Mouse (Mus musculus): ENCODE measurements around the gene Fryl. TPM values are rescaled to one million over a fixed set of nuclear protein-coding genes. Genes with fewer than 3 reads are reported as not detected.
"Not testable (repeated sequence)": the region's sequence is repeated elsewhere in the genome, so short reads cannot be mapped to it uniquely, and the experiment has no call there.

The Fryl gene
- polyA plus RNA-seq, 1 experiment from 2014 or later: 33.4 TPM

DNA sequence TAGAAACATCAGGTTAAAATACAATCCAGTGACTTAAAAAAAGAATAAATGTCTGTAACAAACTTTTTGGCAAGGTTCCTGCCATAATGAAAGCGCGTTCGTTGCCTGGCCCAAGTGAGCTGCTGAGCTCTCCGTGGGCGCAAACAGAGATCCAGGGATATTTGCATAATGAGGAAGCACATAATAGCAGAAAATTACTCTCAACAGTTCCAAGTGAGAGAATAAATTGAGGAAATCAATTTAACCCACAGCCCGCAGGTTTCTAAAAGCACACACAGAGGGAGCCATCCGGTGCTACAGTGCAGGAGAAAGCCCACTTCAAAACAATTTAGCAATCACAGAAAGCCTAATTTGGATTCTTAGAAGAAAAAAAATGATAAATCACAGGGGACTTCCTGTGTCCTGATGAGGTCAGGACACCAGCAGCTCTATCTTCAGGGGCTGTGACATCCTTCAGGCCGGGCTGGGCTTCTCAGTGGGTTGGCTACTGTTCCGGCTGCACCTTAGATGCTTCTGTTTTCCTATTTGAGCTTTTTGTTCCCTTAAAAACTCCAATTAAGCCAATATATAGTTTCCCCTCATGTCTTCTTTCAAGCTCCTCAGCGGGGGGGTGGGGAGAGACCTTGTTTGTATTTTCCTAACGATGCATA, 194.8 kb downstream of the Fryl start:
- no peak overlapping the region for H3K9ac ChIP-seq
- no peaks in the 10 kb centered on the region for H3K27me3 ChIP-seq (replicated peaks)
- 71% methylated on average over 11 of the region's 11 CpGs for WGBS
- no peak overlapping the region for H3K27ac ChIP-seq
- ATAC-seq (ENCODE audit: insufficient read depth, low FRiP score, low read depth): no peak
- no peaks in the 10 kb centered on the region for H3K9me3 ChIP-seq
- H3K4me3 ChIP-seq (replicated peaks): no peak overlapping the region
- H3K36me3 ChIP-seq: peaks cover 8% of the 10 kb centered on the region; the same call in 1 of the 2 replicates
- H3K4me2 ChIP-seq: no peak overlapping the region
- H3K4me1 ChIP-seq: no peaks in the 10 kb centered on the region

DNA sequence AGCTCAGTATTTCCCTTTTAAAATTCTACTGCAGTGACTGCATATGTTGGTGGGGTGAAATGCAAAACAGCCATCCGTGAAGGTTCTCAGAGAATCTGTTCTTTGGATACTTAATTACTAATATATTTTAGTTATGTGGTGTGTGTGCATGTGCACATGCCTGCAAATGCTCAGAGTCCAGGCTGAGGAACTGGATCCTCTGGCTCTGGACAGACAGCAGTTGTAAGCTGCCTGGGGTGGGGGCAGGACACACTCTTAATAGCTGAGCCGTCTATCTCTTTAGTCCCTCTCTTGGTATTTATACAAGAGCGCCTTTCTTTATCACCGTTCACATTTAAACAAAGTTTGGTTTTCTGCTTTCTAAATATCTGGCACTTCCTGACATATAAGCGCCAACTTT, 199.5 kb downstream of the Fryl start:
- no peak overlapping the region for H3K27ac ChIP-seq
- ATAC-seq (ENCODE audit: insufficient read depth, low FRiP score, low read depth): no peak
- 81% methylated on average over 5 of the region's 5 CpGs for WGBS
- no peak overlapping the region for H3K9ac ChIP-seq
- H3K4me3 ChIP-seq (replicated peaks): no peak overlapping the region
- H3K9me3 ChIP-seq: no peaks in the 10 kb centered on the region
- H3K4me2 ChIP-seq: no peak overlapping the region
- no peaks in the 10 kb centered on the region for H3K4me1 ChIP-seq
- H3K36me3 ChIP-seq: peaks cover 18% of the 10 kb centered on the region
- no peaks in the 10 kb centered on the region for H3K27me3 ChIP-seq (replicated peaks)

GRCm38 (mm10) chr5:73056457-73056856, 200.0 kb downstream of the Fryl start:
- Histone ChIP-seq H3K9ac (no peak overlapping the region), H3K4me1 (no peaks in the 10 kb centered on the region)
- WGBS: 88% methylated on average over 6 of the region's 6 CpGs

DNA sequence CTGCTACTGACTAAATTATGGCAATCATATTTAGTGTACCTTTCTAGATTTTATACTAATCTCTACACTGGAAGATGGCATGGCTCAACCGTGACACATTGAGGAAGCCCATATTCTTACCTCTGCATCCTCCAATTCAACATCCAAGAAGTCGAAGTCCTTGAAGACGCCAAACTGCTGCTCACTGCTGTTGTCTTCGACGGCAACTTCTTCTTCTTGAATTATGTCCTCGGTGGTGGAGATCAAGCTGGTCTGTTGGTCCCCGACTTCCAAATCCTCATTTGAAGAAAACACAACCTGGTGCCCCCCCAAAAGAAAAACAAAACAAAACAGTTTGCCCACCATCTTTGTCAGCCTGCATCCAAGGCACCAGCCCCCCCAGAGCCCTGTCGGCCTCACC, 202.5 kb downstream of the Fryl start:
- no peak overlapping the region for H3K9ac ChIP-seq
- H3K4me3 ChIP-seq (replicated peaks): no peak overlapping the region
- no peak for ATAC-seq (ENCODE audit: insufficient read depth, low FRiP score, low read depth)
- H3K27ac ChIP-seq: no peak overlapping the region
- no peaks in the 10 kb centered on the region for H3K9me3 ChIP-seq
- H3K27me3 ChIP-seq (replicated peaks): no peaks in the 10 kb centered on the region
- peaks cover 29% of the 10 kb centered on the region for H3K36me3 ChIP-seq
- H3K4me1 ChIP-seq: no peaks in the 10 kb centered on the region
- 94% methylated on average over 8 of the region's 8 CpGs for WGBS
- no peak overlapping the region for H3K4me2 ChIP-seq

More at GRCm38 (mm10) chr5:73056457-73056856, 200.0 kb downstream of the Fryl start:
- ATAC-seq (ENCODE audit: insufficient read depth, low FRiP score, low read depth): no peak
- no peaks in the 10 kb centered on the region for H3K9me3 ChIP-seq
- H3K36me3 ChIP-seq: peaks cover 20% of the 10 kb centered on the region
- H3K4me3 ChIP-seq (replicated peaks): no peak overlapping the region
- H3K27me3 ChIP-seq (replicated peaks): no peaks in the 10 kb centered on the region
- no peak overlapping the region for H3K4me2 ChIP-seq
- no peak overlapping the region for H3K27ac ChIP-seq

DNA sequence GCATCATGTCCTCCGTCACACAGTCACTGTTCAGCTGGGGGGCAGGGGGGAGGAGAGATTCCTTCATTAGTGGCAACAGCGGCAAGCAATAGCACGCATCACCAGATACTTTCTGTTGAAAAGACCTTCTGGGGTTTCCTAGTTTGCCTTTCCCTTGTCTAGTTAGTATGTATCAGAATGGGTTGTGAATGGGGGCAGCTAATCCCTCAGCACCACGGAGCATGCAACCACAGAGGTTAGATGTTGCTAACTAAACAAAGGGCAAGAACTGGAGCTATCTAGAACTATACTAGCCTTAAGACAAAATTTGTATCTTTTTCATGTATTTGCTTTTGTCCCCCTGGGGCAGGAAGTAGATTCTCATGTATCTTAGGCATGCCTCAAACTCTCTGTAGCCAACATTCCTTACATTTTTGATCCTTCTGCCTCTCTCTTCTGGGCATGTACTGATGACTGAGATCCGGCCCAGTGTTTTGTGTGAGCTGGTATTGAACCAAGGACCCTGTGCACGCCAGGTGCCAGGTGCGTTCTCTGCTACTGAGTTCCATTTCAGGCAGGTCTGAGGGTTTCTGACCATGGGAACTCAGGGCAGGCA, 208.7 kb downstream of the Fryl start:
- H3K9me3 ChIP-seq: no peaks in the 10 kb centered on the region
- no peak overlapping the region for H3K27ac ChIP-seq
- ATAC-seq (ENCODE audit: insufficient read depth, low FRiP score, low read depth): no peak
- WGBS: 79% methylated on average over 7 of the region's 7 CpGs
- no peaks in the 10 kb centered on the region for H3K27me3 ChIP-seq (replicated peaks)
- no peak overlapping the region for H3K9ac ChIP-seq
- H3K4me3 ChIP-seq (replicated peaks): no peak overlapping the region
- no peak overlapping the region for H3K4me2 ChIP-seq
- no peaks in the 10 kb centered on the region for H3K4me1 ChIP-seq
- peaks cover 33% of the 10 kb centered on the region for H3K36me3 ChIP-seq

DNA sequence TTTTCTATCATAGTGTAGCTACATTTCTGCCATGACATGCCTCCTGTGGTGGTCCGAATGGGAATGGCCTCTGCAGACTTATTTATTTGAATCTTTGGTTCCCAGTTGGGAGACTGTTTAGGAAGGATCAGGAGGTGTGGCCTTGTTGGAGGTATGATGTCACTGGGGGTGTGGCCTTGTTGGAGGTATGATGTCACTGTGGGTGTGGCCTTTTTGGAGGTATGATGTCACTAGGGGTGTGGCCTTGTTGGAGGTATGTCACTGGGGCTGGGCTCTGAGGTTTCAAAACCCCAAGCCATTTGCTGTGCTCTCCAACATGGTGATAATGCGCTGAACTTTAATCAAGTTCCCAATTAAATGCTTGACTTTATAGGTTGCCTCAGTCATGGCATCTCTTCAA, 212.4 kb downstream of the Fryl start:
- Histone ChIP-seq H3K9me3 (no peaks in the 10 kb centered on the region), H3K27ac (no peak overlapping the region), H3K27me3 (replicated peaks) (no peaks in the 10 kb centered on the region), H3K9ac (no peak overlapping the region), H3K4me2 (no peak overlapping the region), H3K36me3 (peaks cover 20% of the 10 kb centered on the region), H3K4me3 (replicated peaks) (no peak overlapping the region), H3K4me1 (no peaks in the 10 kb centered on the region)
- ATAC-seq (ENCODE audit: insufficient read depth, low FRiP score, low read depth): no peak
- WGBS: 96% methylated on average over 2 of the region's 2 CpGs

GRCm38 (mm10) chr5:73032481-73032880, 223.9 kb downstream of the Fryl start:
- ATAC-seq (ENCODE audit: insufficient read depth, low FRiP score, low read depth): no peak
- no peaks in the 10 kb centered on the region for H3K27me3 ChIP-seq (replicated peaks)
- H3K4me1 ChIP-seq: no peaks in the 10 kb centered on the region
- H3K27ac ChIP-seq: no peak overlapping the region
- H3K4me3 ChIP-seq (replicated peaks): no peak overlapping the region
- H3K9me3 ChIP-seq: no peaks in the 10 kb centered on the region
- WGBS: 81% methylated on average over 11 of the region's 11 CpGs
- H3K36me3 ChIP-seq: peaks cover 34% of the 10 kb centered on the region
- no peak overlapping the region for H3K9ac ChIP-seq
- no peak overlapping the region for H3K4me2 ChIP-seq

GRCm38 (mm10) chr5:73028646-73029045, 227.8 kb downstream of the Fryl start:
- H3K4me1 ChIP-seq: no peaks in the 10 kb centered on the region
- H3K4me3 ChIP-seq (replicated peaks): no peak overlapping the region
- H3K27me3 ChIP-seq (replicated peaks): no peaks in the 10 kb centered on the region
- H3K9me3 ChIP-seq: no peaks in the 10 kb centered on the region
- ATAC-seq (ENCODE audit: insufficient read depth, low FRiP score, low read depth): no peak
- WGBS: 75% methylated on average over 13 of the region's 13 CpGs
- H3K4me2 ChIP-seq: no peak overlapping the region
- H3K9ac ChIP-seq: no peak overlapping the region
- H3K27ac ChIP-seq: no peak overlapping the region
- H3K36me3 ChIP-seq: peaks cover 37% of the 10 kb centered on the region

DNA sequence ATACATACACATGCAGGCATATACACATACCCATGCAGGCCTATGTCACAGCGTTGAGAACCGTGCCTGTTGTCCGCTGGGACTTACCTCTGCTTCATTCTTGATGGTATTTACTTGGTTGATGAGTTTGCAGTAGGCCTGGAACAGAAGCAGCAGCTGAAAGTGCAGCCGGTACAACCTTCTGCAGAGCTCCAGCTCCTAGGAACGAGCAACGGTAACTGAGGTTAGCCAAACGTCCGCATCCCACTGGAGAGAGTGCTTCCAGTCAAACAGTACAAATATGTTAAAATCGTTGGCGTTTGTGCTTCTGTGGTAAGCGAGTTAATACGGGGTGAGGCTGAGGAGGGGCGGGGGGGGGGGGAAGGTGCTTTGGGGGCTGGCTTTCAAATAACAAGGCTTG, 232.6 kb downstream of the Fryl start:
- Histone ChIP-seq H3K27me3 (replicated peaks) (no peaks in the 10 kb centered on the region), H3K4me3 (replicated peaks) (no peak overlapping the region), H3K4me2 (no peak overlapping the region), H3K9ac (no peak overlapping the region), H3K27ac (no peak overlapping the region), H3K36me3 (peaks cover 18% of the 10 kb centered on the region; the same call in 1 of the 2 replicates), H3K9me3 (no peaks in the 10 kb centered on the region), H3K4me1 (no peaks in the 10 kb centered on the region)
- ATAC-seq (ENCODE audit: insufficient read depth, low FRiP score, low read depth): no peak
- WGBS: 92% methylated on average over 13 of the region's 13 CpGs

GRCm38 (mm10) chr5:73014745-73015144, 241.7 kb downstream of the Fryl start:
- WGBS: 39% methylated on average over 9 of the region's 9 CpGs

GRCm38 (mm10) chr5:73013611-73014287, 242.7 kb downstream of the Fryl start:
- not testable (repeated sequence) for H3K27me3 ChIP-seq (replicated peaks); H3K4me1 ChIP-seq; H3K9me3 ChIP-seq; H3K9ac ChIP-seq; H3K27ac ChIP-seq; H3K36me3 ChIP-seq
- H3K4me2 ChIP-seq: peak overlapping the region; percentile 78
- peak overlapping the region; percentile 37 for H3K4me3 ChIP-seq (replicated peaks)
- 2% methylated on average over 46 of the region's 65 CpGs for WGBS
- peak; percentile 53; the same call in 1 of the 2 replicates for ATAC-seq (ENCODE audit: insufficient read depth, low FRiP score, low read depth)

More at GRCm38 (mm10) chr5:73014745-73015144, 241.7 kb downstream of the Fryl start:
- Histone ChIP-seq H3K27me3 (replicated peaks) (peaks cover 5% of the 10 kb centered on the region; the same call in 1 of the 2 replicates), H3K9ac (no peak overlapping the region), H3K36me3 (no peaks in the 10 kb centered on the region), H3K4me3 (replicated peaks) (no peak overlapping the region), H3K4me2 (no peak overlapping the region), H3K27ac (no peak overlapping the region), H3K4me1 (peaks cover 5% of the 10 kb centered on the region; the same call in 1 of the 2 replicates), H3K9me3 (no peaks in the 10 kb centered on the region)
- ATAC-seq (ENCODE audit: insufficient read depth, low FRiP score, low read depth): no peak

GRCm38 (mm10) chr5:73012884-73013610, 243.4 kb downstream of the Fryl start:
- peak overlapping the region; percentile 37 for H3K4me3 ChIP-seq (replicated peaks)
- not testable (repeated sequence) for H3K36me3 ChIP-seq; H3K4me1 ChIP-seq; H3K9ac ChIP-seq; H3K27ac ChIP-seq; H3K9me3 ChIP-seq; ATAC-seq (ENCODE audit: insufficient read depth, low FRiP score, low read depth)
- WGBS: 25% methylated on average over 20 of the region's 27 CpGs
- peak overlapping the region; percentile 78 for H3K4me2 ChIP-seq
- H3K27me3 ChIP-seq (replicated peaks): peaks cover 11% of the 10 kb centered on the region; the same call in 1 of the 2 replicates

All from stomach, embryonic 15.5 days (tissue).